Mouse (Mus musculus): ENCODE measurements around the gene Nxn.
"Not testable (repeated sequence)": the region's sequence is repeated elsewhere in the genome, so short reads cannot be mapped to it uniquely, and the experiment has no call there.

Nxn gene

DNA sequence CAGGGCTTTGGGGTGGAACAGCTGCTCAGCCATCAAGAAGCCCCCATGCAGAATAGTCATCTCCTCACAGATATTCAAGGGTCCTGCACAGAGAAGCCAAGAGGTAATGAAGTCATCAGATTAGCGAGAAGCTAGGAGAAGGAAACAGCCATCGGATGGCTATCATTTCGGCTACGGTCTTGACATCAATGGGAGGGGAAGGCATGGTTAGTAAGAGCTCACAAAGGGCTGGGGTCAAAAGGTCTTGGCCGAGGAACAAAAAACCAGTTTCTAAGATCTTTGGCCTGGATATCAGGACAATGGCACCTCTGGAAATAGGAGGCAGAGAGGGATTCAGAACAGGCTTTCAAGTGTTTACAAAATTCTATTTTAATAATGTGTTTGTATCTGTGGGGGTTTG lies 185.1 kb downstream of the Nxn start:
- DNase-seq (ENCODE audit: low spot score): no peak

DNA sequence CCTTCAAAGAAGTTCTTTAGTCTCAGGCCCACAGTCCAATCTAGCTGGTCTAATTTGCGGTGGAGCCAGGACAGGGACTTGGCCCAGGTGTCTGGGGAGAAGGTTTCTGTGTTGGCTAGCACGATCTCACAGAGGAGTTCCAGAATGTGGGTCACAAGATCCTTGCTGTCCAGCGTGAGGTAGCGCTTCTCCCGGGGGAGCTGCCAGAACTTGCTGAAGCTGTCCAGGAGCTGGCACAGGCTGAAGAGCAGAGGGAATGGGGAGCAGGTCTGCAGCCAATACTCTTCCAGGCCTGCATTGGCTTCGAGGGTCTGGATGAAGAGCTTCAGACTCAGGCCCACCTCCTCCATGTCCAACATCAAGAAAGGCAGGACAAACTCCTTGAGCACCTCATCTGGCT lies 187.3 kb downstream of the Nxn start:
- DNase-seq (ENCODE audit: low spot score): not testable (repeated sequence)

DNA sequence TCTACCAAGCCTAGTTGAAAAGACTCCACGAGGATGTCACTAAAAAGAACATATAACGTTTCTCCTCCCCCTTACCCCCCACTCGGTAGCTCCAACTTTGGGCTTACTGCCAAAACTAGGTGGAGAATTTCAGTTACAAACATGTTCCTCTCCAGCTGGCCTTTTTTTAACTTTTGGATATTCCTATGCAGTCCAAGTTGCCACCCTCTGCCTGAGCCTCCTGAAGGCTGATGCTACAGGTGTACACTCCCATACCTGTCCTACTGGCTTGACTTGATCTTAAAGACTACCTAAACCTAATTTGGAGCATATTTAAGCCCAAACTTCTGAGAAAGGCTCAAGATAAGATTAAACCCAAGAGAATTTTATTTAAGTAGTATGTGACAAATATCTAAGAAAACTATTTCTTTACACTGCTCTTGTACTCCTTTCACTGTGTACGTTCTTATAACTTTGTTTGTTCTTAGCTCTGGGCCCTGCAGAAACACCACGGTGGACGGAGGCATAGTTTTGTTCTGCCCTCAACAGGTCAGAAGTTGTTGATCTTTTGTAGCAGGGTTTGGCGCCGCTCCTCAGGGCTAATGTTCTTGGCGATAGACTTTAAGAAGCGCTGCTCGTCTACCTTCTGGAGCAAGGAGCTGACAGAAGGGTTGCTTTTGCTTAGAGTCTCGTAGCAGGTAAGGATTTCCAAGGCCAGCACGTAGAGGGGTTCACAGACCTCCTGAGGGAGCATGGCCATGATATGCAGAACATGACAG lies 188.5 kb downstream of the Nxn start:
- DNase-seq (ENCODE audit: low spot score): no peak

Data from ovary, postnatal 36 days (tissue).